Mouse (Mus musculus) WW6 (cell line): Measurements from ENCODE around the gene Fezf2.

ENCODE experiments used
- DNase-seq: peaks from one replicate; pipeline ENCODE4 v3.0.0-alpha.2; 2013; ENCODE audit warnings: low read depth, low spot score

Gene Fezf2

GRCm38 (mm10) chr14:12342458-12343131 is 5.4 kb downstream of the Fezf2 start:
- DNase-seq, result no peak

DNA sequence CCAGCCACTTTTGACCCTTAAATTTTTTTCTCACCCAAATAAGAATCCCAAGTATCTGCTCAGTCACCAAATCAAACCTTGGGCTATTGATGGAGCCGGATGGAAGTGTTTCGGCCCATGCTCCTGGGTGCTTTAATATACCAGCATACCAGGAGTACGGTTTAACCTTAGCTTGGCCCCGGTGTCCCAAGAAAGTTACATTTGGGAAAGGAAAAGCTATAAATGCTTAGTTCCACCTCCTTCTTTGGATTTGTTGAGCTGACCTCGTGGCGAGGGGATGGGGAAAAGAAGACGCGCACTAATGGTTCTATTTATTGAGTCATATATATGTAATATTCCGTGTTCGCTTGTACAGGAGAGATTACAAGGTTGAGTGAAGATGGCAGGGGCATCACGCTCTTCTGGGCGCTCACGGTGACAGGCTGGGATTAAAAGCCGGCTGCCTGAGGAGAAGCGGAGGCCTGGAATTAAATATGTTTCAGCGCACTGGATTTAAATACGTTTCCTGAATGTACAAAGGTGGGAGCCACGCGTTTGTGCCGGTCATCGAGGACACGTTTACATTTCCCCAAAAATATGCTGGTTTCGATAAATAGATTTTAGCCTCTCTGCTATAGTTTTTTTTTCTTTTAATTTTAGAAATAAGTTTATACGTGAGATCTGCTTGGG is 6.1 kb downstream of the Fezf2 start:
- no peak for DNase-seq

GRCm38 (mm10) chr14:12341075-12341788 is 6.8 kb downstream of the Fezf2 start:
- DNase-seq, result no peak

DNA sequence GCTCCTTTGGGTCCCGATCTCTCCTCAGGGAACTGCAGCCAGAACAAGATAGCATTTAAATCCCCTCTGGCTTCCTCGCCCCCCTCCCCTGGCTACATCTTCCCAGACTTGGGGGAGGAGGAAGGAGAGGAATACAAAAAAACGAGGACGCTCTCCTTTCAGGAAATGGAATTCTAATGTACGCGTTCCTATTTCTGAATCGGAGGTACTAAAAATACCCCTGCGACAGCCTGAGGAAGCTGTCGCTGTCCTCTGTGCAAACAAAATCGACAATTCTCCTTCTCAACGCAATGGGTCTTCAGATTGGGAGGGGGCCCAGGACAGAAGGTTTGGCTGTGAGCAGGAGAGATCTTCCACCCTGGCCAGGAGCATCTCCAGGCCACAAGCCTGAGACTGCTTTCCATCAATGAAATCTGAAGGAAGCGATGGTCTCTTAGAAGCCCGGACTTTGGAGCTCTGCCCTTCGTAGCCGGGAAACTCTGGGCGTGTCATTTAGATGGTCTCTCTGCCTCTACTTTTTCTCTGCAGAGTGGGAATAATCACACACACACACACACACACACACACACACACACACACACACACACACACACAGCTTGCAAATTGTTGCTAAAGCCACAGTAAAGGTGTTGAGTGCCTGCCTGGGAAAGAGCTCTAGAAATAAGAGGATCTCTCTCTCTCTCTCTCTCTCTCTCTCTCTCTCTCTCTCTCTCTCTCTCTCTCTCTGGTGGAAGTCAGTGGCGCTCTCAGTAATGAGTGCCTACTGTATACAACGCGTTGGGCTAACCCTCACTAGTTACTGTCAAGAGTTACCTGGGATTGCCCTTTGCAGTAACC is 7.5 kb downstream of the Fezf2 start:
- DNase-seq, result no peak

DNA sequence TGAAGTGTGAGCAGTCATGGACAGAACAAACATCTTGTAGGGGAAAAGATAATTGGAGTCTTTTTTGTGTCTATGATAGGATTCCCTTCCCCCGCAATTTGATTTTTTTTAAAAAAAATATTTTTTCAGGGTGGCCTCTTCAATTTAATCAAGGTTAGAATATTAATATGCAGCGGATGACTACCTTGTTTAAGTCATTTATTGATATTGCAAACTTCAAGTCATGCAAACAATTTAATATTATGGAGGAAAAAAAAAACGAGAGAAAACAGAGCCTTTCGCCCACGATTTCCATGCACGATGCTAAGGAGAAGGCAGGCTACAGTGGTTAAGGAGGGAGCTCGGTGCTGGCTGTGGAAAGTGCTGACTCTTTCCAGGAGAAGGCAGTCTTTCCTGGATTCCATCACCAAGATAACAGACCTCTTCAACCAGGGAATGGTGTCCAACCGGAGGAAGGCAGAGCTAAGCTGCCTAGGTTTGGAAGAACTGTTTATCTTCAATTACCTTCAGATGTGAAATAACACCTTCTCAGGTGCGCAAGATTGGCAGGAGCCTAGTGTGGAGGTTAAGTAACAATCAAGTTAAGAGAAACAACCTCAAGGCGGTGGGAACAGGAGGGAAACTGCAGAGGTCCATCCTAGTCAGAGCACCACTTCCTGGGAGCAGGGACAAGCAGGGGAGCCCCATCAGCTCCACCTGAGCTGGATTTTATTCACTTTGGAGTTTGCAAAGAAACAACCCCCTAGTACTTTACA is 9.0 kb downstream of the Fezf2 start:
- no peak for DNase-seq

- no peak for DNase-seq
Observed at GRCm38 (mm10) chr14:12337998-12338809, 9.8 kb downstream of the Fezf2 start.

- no peak for DNase-seq
Observed at GRCm38 (mm10) chr14:12337421-12337997, 10.5 kb downstream of the Fezf2 start.

- no peak for DNase-seq
Observed at GRCm38 (mm10) chr14:12334925-12335324, 13.1 kb downstream of the Fezf2 start.

DNA sequence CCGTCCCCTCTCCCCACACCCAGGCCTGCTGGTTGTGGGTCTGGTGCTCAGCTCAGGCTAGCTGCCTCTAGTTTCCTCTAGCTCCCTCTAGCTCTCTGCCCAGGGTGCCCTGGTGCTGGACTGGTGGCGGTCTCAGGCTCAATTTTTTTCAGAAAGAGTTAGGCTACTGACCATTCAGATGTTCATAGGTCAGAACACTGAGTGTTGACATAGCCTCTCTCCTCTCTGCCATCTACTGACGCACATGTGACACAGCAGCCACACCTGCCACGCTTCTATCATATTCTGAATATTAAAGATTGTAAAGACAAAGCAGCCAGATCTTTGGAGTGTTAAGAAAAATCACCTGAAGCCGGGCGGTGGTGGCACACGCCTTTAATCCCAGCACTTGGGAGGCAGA is 14.4 kb downstream of the Fezf2 start:
- DNase-seq, result no peak

GRCm38 (mm10) chr14:12303106-12303505 is 44.9 kb downstream of the Fezf2 start:
- DNase-seq, result no peak

DNA sequence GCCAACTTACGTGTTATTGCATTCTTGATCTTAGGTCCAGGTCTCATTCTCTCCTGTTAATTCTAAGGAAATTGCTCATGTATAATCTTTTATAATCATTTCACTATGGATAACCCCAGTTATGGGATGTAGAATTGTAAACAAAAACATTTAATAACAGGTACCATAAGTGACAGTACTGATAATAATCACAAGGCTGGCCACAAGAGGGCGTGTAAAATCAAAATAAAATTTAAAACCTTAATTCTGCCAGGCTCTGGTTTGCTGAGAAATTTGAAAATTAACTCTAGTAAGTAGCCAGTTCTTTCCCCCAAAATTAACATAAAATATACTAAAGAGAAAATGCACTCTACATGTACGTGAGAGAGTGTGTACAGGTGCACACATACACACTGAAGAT is 47.3 kb downstream of the Fezf2 start:
- DNase-seq, result no peak

GRCm38 (mm10) chr14:12300275-12300674 is 47.7 kb downstream of the Fezf2 start:
- no peak for DNase-seq

- no peak for DNase-seq
Observed at GRCm38 (mm10) chr14:12299654-12300053, 48.3 kb downstream of the Fezf2 start.

DNA sequence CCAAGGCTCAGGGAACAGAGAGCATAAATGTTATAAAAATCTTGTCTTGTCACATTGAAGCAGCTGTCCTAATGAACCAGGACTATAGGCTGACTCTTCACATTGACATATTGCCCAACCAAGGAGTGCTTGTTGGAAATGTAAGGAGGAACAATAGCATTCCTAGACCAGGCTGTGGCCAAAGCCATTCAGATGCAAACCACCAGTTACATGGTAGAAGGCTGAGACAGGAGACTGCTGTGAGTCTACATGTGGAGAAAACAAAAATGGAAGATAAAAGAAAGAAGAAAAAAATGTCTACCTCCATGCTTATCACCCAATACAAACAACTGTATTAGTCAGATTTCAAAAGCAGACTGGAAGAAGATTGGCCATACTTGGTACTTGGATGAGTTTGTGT is 48.8 kb downstream of the Fezf2 start:
- no peak for DNase-seq

- DNase-seq, result no peak
Observed at GRCm38 (mm10) chr14:12296391-12296790, 51.6 kb downstream of the Fezf2 start.
